Mouse (Mus musculus) spleen, postnatal 4 days (tissue): ENCODE results near the gene Cbfb.

Experiments
- DNase-seq, 2 experiments: peaks; one replicate each; pipeline ENCODE4 v3.0.0; 2022; ENCODE audit warnings: low spot score in 2 of 2

Cbfb gene

GRCm38 (mm10) chr8:105241016-105241415 lies 70.5 kb downstream of the Cbfb start:
- DNase-seq = no peak

- DNase-seq = no peak
Measured at GRCm38 (mm10) chr8:105251954-105252353, 81.5 kb downstream of the Cbfb start.

- DNase-seq = no peak
Measured at GRCm38 (mm10) chr8:105252680-105253537, 82.4 kb downstream of the Cbfb start.

GRCm38 (mm10) chr8:105253766-105254151 lies 83.3 kb downstream of the Cbfb start:
- peak in 1 of 2 experiments; percentile 63 for DNase-seq

- peak; percentile 90 to 97 for DNase-seq
Measured at GRCm38 (mm10) chr8:105254152-105254965, 83.9 kb downstream of the Cbfb start.

- DNase-seq = peak; percentile 70 to 81
Measured at GRCm38 (mm10) chr8:105254966-105255350, 84.5 kb downstream of the Cbfb start, which contains the start of gene B3gnt9. Gene B3gnt9 (minus strand): TSS chr8:105255153.

- DNase-seq = no peak
Measured at GRCm38 (mm10) chr8:105257318-105258114, 87.0 kb downstream of the Cbfb start.

- peak in 1 of 2 experiments; percentile 69 for DNase-seq
Measured at GRCm38 (mm10) chr8:105258911-105259720, 88.6 kb downstream of the Cbfb start.

- peak; percentile 77 to 95 for DNase-seq
Measured at GRCm38 (mm10) chr8:105259721-105260320, 89.3 kb downstream of the Cbfb start.

GRCm38 (mm10) chr8:105260371-105261099 lies 90.1 kb downstream of the Cbfb start:
- no peak for DNase-seq

- DNase-seq = no peak
Measured at GRCm38 (mm10) chr8:105261326-105261980, 91.0 kb downstream of the Cbfb start.

- DNase-seq = no peak
Measured at GRCm38 (mm10) chr8:105263244-105263912, 92.9 kb downstream of the Cbfb start.

- DNase-seq = peak; percentile 74 to 89
Measured at GRCm38 (mm10) chr8:105264024-105264982, 93.8 kb downstream of the Cbfb start, which contains the start of the genes Tradd and Fbxl8. Gene Tradd (minus strand): TSS chr8:105264609. Gene Fbxl8 (plus strand): TSS chr8:105264648.

- peak; percentile 34 to 68 for DNase-seq
Measured at GRCm38 (mm10) chr8:105265128-105265527, 94.7 kb downstream of the Cbfb start.

- DNase-seq = peak; percentile 42 to 70
Measured at GRCm38 (mm10) chr8:105266775-105267174, 96.3 kb downstream of the Cbfb start.
